Mouse (Mus musculus): ENCODE measurements around the gene Slc22a20.

Slc22a20 gene

GRCm38 (mm10) chr19:5925311-5925855, 60.6 kb downstream of the Slc22a20 start:
- no peak for DNase-seq (ENCODE audit: low read depth, low spot score)

- peak; percentile 94 for DNase-seq (ENCODE audit: low read depth, low spot score)
Observed at GRCm38 (mm10) chr19:5924713-5925093, 61.2 kb downstream of the Slc22a20 start, which contains the start of gene Cdc42ep2. TSS of gene Cdc42ep2 (minus strand) at chr19:5924816.

DNA sequence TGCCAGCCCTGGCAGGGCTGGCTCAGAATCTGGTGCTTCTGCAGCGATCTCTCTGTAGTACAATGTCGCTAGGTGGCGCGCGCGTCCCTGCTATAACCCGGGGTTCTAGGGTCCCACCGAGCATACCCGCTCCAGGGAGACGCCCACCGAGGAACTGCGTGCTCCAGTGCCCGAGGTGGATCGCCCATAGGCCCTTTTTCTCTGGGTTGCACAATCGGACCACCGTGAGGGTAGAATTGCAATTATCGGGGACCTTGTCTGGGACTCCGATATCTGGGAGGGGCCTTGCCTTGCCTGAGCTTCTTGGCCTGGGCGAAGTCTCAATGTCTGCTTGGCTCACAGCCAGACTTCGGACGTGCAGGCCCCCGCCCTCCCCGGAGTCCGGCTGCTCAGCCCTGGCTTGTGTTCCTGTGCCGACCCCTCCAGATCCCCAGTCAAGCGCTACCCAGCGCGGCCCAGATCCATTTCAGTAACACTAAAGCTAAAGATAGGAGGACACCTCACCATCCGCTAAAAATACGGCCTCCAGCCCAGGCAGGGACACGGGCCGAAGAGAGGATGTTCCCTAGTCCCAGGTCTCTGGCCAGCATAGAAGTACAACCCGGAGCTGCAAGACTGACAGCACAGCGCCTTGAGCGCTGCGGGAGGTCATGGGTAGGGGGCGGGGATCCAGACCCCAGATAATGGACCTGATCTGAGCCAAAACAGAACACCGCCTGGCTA, 61.8 kb downstream of the Slc22a20 start:
- peak; percentile 75 for DNase-seq (ENCODE audit: low read depth, low spot score)

DNA sequence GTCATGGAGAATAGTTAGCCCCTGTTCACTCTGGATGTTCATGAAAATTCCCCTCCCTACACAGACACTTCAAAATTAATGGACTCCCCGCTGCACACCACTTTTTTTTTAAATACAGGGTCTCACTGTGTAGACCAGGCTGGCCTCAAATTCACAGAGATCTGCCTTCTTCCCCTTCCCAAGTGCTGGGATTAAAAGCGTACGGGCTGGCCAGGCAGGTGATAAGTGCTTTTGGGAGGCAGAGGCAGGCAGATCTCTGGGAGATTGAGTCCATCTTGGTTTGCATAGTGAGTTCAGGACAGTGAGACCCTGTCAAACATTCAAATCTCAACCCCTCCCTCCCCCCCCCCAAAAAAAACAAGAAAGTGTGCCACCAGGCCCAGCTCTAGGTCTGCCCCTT, 63.0 kb downstream of the Slc22a20 start:
- DNase-seq (ENCODE audit: low read depth, low spot score): no peak

DNA sequence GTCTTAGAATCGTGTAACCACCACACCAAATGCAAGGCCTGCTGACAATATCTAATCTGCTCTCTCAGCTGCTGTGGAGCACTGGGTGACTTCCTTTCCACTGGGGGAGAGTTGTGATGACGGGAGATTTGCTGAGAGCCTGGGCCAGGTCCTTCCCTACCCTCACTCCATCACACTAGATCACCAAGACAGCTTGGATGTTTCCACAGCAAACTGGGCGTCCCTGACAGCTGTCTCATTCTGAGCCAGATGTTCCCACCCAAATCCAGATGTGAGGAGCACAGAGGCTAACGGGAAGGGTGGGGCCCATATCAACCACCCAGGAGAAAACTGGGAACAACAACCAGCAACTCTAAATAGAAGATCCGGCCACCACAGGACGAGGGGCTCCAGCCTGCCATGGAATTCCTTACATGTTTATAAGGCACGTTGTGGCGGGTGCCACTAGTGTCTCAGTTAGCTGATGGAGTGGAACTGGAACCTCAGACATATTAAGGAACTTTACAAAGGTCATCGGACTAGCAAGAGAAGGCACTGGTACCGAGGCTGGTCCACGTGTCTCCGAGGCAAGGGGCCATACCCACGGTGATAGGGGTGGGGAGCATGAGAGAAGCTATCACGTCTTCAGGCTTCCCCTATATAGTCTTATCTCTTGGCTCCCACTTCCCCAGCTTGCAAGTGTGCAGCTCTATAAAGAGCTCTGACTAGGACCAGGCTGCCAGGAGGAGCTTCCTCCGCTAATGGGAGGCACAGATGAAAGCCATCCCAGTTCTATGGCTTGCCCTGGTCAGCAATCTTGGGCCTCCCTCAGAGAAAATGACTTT, 63.6 kb downstream of the Slc22a20 start:
- DNase-seq (ENCODE audit: low read depth, low spot score): peak; percentile 67

- DNase-seq (ENCODE audit: low read depth, low spot score): peak; percentile 50
Observed at GRCm38 (mm10) chr19:5921715-5922114, 64.2 kb downstream of the Slc22a20 start.

All from c-Kit-negative CD71-positive TER-119-positive erythroid progenitor cells, embryonic 14.5 days (primary cell).